Mouse (Mus musculus): ENCODE results near the gene Rem2.

Rem2 gene

GRCm38 (mm10) chr14:54475941-54476844, at the start of gene Rem2:
Gene Rem2 (plus strand): TSS chr14:54476100.
- DNase-seq (ENCODE audit: low spot score in 2 of 2) = no peak

GRCm38 (mm10) chr14:54426689-54427398, 49.1 kb upstream of the Rem2 start, which contains the start of gene Mrpl52:
Gene Mrpl52 (plus strand): TSS chr14:54426909.
- DNase-seq (ENCODE audit: low spot score in 2 of 2) = peak; percentile 89 to 92

- no peak for DNase-seq (ENCODE audit: low spot score in 2 of 2)
Measured at GRCm38 (mm10) chr14:54427696-54428095, 48.2 kb upstream of the Rem2 start.

- DNase-seq (ENCODE audit: low spot score in 2 of 2) = no peak
Measured at GRCm38 (mm10) chr14:54428421-54428820, 47.5 kb upstream of the Rem2 start.

GRCm38 (mm10) chr14:54429332-54430093, 46.4 kb upstream of the Rem2 start:
- DNase-seq (ENCODE audit: low spot score in 2 of 2) = no peak

- no peak for DNase-seq (ENCODE audit: low spot score in 2 of 2)
Measured at GRCm38 (mm10) chr14:54430406-54431145, 45.3 kb upstream of the Rem2 start.

- peak; percentile 84 to 86 for DNase-seq (ENCODE audit: low spot score in 2 of 2)
Measured at GRCm38 (mm10) chr14:54431334-54432077, 44.4 kb upstream of the Rem2 start, which contains the start of gene Mmp14. Gene Mmp14 (plus strand): TSS chr14:54431612.

GRCm38 (mm10) chr14:54432078-54432836, 43.6 kb upstream of the Rem2 start:
- DNase-seq (ENCODE audit: low spot score in 2 of 2) = peak in 1 of 2 experiments; percentile 51

GRCm38 (mm10) chr14:54432837-54433830, 42.8 kb upstream of the Rem2 start:
- DNase-seq (ENCODE audit: low spot score in 2 of 2) = no peak

GRCm38 (mm10) chr14:54433941-54434531, 41.9 kb upstream of the Rem2 start:
- no peak for DNase-seq (ENCODE audit: low spot score in 2 of 2)

GRCm38 (mm10) chr14:54435194-54435918, 40.5 kb upstream of the Rem2 start:
- no peak for DNase-seq (ENCODE audit: low spot score in 2 of 2)

- no peak for DNase-seq (ENCODE audit: low spot score in 2 of 2)
Measured at GRCm38 (mm10) chr14:54439155-54439554, 36.7 kb upstream of the Rem2 start.

- DNase-seq (ENCODE audit: low spot score in 2 of 2) = no peak
Measured at GRCm38 (mm10) chr14:54439610-54440009, 36.3 kb upstream of the Rem2 start.

GRCm38 (mm10) chr14:54440538-54440937, 35.4 kb upstream of the Rem2 start:
- DNase-seq (ENCODE audit: low spot score in 2 of 2) = no peak

- DNase-seq (ENCODE audit: low spot score in 2 of 2) = no peak
Measured at GRCm38 (mm10) chr14:54441365-54441764, 34.5 kb upstream of the Rem2 start.

GRCm38 (mm10) chr14:54442548-54442947, 33.4 kb upstream of the Rem2 start:
- DNase-seq (ENCODE audit: low spot score in 2 of 2) = no peak

- DNase-seq (ENCODE audit: low spot score in 2 of 2) = peak; percentile 75 to 78
Measured at GRCm38 (mm10) chr14:54443196-54443595, 32.7 kb upstream of the Rem2 start.

Measured in urinary bladder, postnatal 4 days (tissue).